Mouse (Mus musculus): ENCODE measurements around the gene Phex.

The Phex gene

GRCm38 (mm10) chrX:157415212-157415611, at the start of gene Phex:
Gene Phex (minus strand): TSS chrX:157415312.
- DNase-seq (ENCODE audit: low spot score): no peak

DNA sequence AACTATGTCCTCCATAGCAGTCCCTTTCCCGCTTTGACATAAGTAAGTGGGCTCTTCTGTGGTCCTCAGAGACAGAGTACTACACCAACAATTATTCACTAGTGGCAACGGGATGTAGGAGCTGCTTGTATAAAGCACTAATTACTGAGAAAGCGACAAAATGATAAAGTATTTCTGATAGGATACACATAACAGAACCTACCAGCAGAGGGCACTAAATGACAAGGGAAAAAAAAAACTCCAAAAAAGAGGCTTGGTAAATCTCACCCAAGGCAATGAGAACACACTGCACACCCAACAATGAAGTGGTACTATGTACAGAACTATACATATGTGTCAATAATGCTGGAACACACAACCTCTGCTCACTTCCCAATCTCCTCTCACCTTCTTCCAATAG, 47.6 kb upstream of the Phex start:
- DNase-seq (ENCODE audit: low spot score): no peak

DNA sequence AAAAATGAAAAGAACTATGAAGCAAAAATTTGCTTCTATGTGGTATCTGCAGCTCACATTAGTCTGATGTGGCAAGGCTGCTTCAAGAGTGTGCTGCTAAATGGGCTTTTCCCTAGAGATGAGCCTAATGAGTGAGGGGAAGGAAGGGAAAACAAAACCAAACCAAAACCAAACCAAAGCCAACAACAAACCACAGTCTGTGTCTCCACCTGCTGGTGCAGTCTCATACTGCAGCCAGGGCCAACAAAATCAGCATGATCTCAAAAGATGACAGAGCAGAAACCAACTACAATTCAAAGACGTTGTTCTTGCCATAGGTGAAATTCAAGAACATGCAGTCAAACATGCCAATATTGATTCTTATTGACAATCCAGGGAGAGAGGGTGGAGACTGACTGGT, 39.3 kb upstream of the Phex start:
- no peak for DNase-seq (ENCODE audit: low spot score)

DNA sequence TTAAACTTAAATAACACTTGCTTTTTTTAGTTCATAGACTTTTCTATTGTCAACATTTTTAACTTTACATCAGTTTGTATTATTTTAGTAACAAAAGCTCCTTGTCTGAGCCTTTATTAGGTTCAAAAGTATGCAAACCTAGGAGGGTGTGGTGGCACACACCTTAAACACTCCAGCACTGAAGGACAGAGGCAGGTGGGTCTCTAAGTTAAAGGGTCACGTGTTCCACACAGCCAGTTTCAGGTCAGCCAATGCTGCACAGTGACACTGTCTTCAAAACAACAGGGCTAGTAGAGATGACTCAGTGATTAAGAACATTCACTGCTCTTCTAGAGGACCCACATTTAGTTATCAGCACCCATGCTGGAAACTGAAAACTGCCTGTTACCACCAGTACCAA, 33.9 kb upstream of the Phex start:
- DNase-seq (ENCODE audit: low spot score): no peak

- DNase-seq (ENCODE audit: low spot score): no peak
These were observed 32.3 kb upstream of the Phex start for GRCm38 (mm10) chrX:157447431-157447830.

DNA sequence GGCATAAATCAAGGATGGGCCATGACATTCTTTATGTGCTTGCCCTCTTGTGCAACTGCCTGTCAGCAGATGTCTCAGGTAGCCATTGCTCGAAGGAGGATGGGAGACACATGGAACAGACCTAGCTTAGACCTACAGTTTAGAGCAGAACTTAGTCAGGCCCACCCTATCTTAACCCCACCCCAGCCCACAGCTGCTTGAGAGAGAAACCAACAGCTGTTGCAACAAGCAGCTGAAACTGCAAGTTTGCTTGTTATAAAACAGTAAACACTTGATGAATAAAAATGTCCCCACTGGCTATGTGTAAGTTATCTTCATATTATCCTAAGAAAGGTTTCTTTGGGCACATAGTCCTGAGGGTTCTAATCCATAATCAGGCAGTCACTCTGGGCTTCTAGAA, 19.7 kb upstream of the Phex start:
- no peak for DNase-seq (ENCODE audit: low spot score)

DNA sequence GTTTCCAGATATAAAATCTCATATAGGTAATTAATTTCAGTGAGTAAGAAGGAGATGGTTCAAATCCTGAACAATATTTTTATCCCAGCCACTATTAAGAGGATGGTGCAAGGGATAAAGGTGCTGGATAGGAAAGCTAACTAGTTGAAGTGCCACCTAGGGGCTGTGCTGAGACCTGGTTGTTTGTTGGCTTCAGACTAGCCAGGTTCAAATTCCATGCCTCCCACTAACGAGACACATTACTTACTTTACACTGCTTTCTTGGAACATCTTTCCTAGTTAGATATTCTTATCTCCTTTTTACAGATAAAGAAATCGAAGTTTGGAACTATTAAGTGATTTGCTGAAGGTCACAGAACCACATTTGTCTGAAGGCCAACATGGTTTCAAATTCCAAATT, 4.3 kb upstream of the Phex start:
- DNase-seq (ENCODE audit: low spot score): no peak

DNA sequence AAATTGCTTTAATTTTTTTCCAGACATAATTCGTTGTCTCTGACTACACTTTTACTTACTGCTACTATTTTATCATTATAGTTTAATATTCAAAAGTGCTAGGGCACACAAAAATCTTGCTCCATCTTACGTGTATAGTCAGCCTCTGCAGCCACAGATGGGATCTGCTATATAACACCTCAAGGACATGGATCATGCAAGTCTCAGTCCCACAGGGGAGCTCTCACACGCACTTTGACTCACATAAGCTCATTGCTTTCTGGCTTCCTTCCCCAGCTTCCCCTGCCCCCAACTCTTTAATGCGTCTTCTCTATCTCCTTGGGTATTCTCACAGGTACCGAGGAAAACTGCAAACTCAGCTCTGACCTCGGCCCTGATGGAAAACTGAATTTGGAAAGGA, 10.2 kb downstream of the Phex start:
- DNase-seq (ENCODE audit: low spot score): no peak

- no peak for DNase-seq (ENCODE audit: low spot score)
These were observed 23.9 kb downstream of the Phex start for GRCm38 (mm10) chrX:157391241-157391640.

DNA sequence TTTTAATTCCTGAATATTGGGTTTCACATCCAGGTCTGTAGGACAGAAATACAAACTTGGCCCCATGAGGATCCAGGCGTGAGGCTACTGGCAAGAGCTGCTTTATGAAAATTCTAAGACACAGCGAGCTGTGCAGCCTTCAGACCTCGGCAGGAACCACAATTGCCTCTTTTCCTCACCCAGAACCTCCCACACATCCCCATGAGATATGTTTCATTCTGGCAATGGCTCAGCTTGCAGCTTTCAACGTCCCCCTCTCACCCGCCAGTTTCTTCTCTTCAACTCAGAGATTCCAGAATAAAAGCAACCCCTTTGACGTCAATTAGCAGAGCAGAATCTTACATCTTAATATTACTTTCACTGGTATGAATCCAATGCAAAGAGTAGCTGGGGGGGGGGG, 25.0 kb downstream of the Phex start:
- no peak for DNase-seq (ENCODE audit: low spot score)

DNA sequence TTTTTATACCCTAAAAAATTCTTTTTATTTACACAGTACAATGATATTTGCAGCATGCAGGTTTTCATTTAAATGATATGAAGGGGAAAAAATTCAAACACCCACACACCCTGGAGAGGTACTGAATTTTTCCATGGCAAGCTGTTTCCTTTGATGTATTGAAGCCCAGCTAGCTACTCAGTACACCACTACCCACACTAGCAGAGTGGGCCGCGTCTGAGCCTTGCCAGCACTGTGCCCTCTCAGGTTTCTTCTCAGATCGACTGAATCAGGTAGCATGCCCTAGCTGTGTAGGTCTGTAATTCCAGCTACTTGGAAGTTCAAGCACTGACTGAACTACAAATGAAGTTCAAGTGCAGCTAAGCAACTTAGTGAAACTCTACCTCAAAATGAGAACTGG, 26.7 kb downstream of the Phex start:
- DNase-seq (ENCODE audit: low spot score): no peak

GRCm38 (mm10) chrX:157387025-157387424, 28.1 kb downstream of the Phex start:
- DNase-seq (ENCODE audit: low spot score): no peak

DNA sequence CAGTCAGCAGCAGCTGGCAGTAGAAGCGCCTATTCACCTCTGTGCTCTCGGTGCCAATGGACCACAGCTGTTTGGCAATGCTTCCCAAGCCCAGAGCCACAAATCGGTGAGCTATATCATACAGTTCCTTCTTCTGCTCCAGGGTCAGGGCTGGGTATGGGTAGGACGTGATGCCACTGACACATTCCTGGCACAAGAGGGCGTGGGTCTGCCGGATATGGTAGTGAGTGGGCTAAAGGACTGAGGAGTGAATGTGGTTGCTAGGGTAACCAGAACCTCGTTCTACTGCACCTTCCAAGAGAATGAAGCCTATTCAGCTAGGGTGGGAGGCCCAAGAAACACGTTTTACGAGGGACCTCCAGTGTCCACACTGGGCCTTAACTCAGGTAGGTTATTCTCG, 36.3 kb downstream of the Phex start:
- DNase-seq (ENCODE audit: low spot score): peak; percentile 2

- no peak for DNase-seq (ENCODE audit: low spot score)
These were observed 37.7 kb downstream of the Phex start for GRCm38 (mm10) chrX:157377456-157377855.

DNA sequence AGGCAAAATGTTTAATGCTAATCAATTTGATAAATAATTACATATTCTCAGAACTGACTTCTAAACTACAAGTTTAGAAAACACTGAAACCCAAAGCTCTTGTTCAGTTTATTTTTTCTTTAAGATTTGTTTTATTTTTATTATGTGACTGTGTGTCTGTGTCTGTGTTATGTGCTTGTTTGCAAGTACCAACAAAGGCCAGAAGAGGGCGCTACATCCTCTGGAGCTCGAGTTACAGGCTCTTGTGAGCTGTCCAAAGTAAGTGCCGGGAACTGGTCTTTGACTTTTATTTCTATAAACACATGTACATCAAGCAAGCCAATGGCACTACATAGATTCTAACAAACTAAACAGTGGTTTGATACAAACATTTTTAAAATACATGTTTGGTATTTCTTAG, 41.2 kb downstream of the Phex start:
- DNase-seq (ENCODE audit: low spot score): no peak

- DNase-seq (ENCODE audit: low spot score): no peak
These were observed 45.9 kb downstream of the Phex start for GRCm38 (mm10) chrX:157369166-157369565.

DNA sequence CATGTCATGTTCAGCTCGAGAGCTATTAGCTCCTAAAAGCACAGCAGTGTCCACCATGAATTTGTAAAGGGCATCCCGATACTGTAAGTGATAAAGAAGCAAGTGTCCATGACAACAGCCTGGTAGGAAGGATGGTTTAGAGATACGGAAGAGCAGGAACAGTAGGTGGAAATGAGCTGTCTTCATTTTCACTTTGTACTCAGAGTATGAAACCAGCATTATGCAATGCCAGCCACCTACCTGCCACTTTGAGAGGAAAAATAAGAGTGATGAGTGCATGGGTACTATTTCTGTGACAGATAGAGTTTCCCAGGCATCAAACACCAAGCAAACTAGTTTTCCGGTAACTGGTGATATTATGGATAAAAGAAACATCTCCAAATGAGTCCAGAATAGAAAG, 59.6 kb downstream of the Phex start:
- DNase-seq (ENCODE audit: low spot score): no peak

- no peak for DNase-seq (ENCODE audit: low spot score)
These were observed 68.9 kb downstream of the Phex start for GRCm38 (mm10) chrX:157346201-157346600.

- DNase-seq (ENCODE audit: low spot score): no peak
These were observed 80.4 kb downstream of the Phex start for GRCm38 (mm10) chrX:157334726-157335125.

DNA sequence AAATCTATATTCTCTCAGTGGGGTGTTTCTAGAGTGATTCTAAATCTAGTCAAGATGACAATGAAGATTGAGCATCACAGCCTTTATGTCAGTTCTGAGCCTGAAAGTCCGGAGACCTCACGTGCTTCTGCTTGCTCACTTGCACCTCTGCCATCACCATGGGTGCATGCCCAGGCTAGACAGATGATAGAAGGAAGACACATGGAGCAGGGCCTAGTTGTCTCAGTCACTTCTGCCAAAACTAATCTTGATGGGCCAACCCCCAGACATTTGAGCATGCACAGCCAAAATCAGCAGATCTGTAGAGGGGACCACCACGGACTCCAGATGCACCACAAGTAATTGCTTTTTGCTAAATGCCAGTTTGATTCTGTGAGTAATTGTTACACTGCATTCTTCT, 85.3 kb downstream of the Phex start:
- no peak for DNase-seq (ENCODE audit: low spot score)

DNA sequence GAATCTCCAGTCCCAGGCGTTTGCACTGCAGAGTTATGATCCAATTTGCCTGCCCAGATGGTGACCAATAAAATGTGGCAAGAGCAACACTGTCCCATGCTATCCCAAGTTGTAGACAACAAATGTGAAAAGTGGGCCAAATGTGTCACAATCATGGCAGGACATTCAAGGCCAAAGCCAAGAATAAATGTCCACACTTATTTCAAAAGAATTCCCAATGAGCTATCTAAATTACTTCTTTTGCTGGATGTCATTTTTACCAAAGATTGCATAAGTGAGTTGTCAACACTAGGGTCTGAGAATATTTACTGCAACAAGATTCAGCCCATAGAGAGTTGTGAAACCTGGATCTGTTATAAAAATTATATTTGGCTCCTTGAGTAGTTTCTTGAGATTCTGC, 86.7 kb downstream of the Phex start:
- no peak for DNase-seq (ENCODE audit: low spot score)

DNA sequence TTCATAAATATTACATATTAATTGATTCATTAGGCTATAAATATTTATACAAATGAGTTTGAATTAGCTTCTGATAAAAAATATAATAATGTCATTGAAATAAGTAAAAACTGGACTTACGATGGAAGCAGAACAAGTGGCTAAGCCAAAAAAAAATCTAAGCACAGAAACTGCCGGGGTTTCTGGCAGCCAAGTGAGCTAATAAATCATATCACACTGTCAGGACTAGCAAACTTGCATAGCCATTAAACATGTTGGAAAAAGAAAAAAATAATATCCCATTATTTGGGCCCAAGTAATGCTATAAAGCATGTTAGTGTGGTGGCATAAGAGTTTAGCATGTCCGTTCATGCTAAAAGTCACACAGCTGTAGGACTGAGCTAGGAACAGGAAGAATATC, 87.4 kb downstream of the Phex start:
- no peak for DNase-seq (ENCODE audit: low spot score)

- DNase-seq (ENCODE audit: low spot score): no peak
These were observed 90.7 kb downstream of the Phex start for GRCm38 (mm10) chrX:157324396-157324795.

GRCm38 (mm10) chrX:157310331-157310730, 104.8 kb downstream of the Phex start:
- no peak for DNase-seq (ENCODE audit: low spot score)

- DNase-seq (ENCODE audit: low spot score): no peak
These were observed 106.9 kb downstream of the Phex start for GRCm38 (mm10) chrX:157308171-157308570.
